Mouse (Mus musculus) kidney, embryonic 14.5 days (tissue): Measurements from ENCODE around the gene Hjurp. TPM values are rescaled to one million over a fixed set of nuclear protein-coding genes. Genes with fewer than 3 reads are reported as not detected.
A peak's percentile ranks its signal among the peaks of the same experiment; 100 is the strongest.

ENCODE experiments used
- ATAC-seq: fragments of 200-750 bp; cut with Nextera tagmentation; 2 replicates; pipeline ENCODE4 v1.8.0; 2017; ENCODE audit warnings: moderate number of reproducible peaks, mild to moderate bottlenecking, moderate TSS enrichment, moderate library complexity; ENCODE audit not compliant: low FRiP score, low TSS enrichment
- H3K27ac ChIP-seq: fragments of 300-500 bp; sonication (generic); 2 replicates; pipeline ENCODE4 v1.5.1; 2014; ENCODE audit warnings: low read depth, mild to moderate bottlenecking, low read length, moderate library complexity, mixed read lengths
- H3K27me3 ChIP-seq: fragments of 300-500 bp; sonication (generic); 2 replicates; pipeline ENCODE4 v1.6.1; 2014; ENCODE audit warnings: mild to moderate bottlenecking, low read length; ENCODE audit not compliant: control insufficient read depth, insufficient read depth
- H3K36me3 ChIP-seq: fragments of 300-500 bp; sonication (generic); 2 replicates; pipeline ENCODE4 v1.6.1; 2014; ENCODE audit warnings: low read length, mixed read lengths; ENCODE audit not compliant: control insufficient read depth, insufficient read depth
- H3K4me1 ChIP-seq: fragments of 300-500 bp; sonication (generic); 2 replicates; pipeline ENCODE4 v1.6.1; 2014; ENCODE audit warnings: low read length, mixed read lengths; ENCODE audit not compliant: control insufficient read depth, insufficient read depth
- H3K4me2 ChIP-seq: fragments of 300-500 bp; sonication (generic); replicated peaks from 2 replicates; pipeline ENCODE4 v1.6.1; 2014; ENCODE audit warnings: low read depth, mild to moderate bottlenecking, low read length
- H3K4me3 ChIP-seq: fragments of 300-500 bp; sonication (generic); 2 replicates; pipeline ENCODE4 v1.5.1; 2014; ENCODE audit warnings: mild to moderate bottlenecking, low read length
- H3K9ac ChIP-seq: fragments of 300-500 bp; sonication (generic); 2 replicates; pipeline ENCODE4 v1.6.1; 2014; ENCODE audit warnings: low read depth, mild to moderate bottlenecking, low read length, moderate library complexity
- H3K9me3 ChIP-seq: fragments of 300-500 bp; sonication (generic); 2 replicates; pipeline ENCODE4 v1.6.1; 2016; ENCODE audit warnings: low read length; ENCODE audit not compliant: control insufficient read depth
- WGBS: fragments of 180-500 bp; shearing (Covaris S2); extraction: QIAGEN DNeasy Blood & Tissue Kit; methylation state at CpG from one replicate; pipeline ENCODE4 v1.1.7; 2014; 5-methylcytosine and 5-hydroxymethylcytosine counted together
- polyA plus RNA-seq: library from polyadenylated mRNA; unstranded; fragments of >200 nt; fragmentation: Nextera tagmentation; extraction: Ambion mirVana; gene quantifications from 2 replicates; pipeline ENCODE4 v1.2.1, GENCODE M21; 2014

The Hjurp gene
- polyA plus RNA-seq, 1 experiment from 2014 or later, result 175 TPM

- Histone ChIP-seq H3K36me3 (no peaks in the 10 kb centered on the region), H3K4me1 (no peaks in the 10 kb centered on the region), H3K9ac (no peak overlapping the region), H3K4me3 (no peak overlapping the region), H3K27me3 (no peaks in the 10 kb centered on the region), H3K27ac (no peak overlapping the region), H3K4me2 (no peak overlapping the region), H3K9me3 (peaks cover 49% of the 10 kb centered on the region)
- no peak for ATAC-seq
- WGBS, result 42% methylated on average over 4 of the region's 4 CpGs
Observed at GRCm38 (mm10) chr1:88289917-88290316, 12.5 kb upstream of the Hjurp start.

- Histone ChIP-seq H3K9ac (no peak overlapping the region), H3K4me1 (no peaks in the 10 kb centered on the region), H3K4me2 (no peak overlapping the region), H3K27me3 (no peaks in the 10 kb centered on the region), H3K4me3 (no peak overlapping the region), H3K36me3 (no peaks in the 10 kb centered on the region), H3K27ac (no peak overlapping the region), H3K9me3 (peaks cover 57% of the 10 kb centered on the region)
- 44% methylated on average over 2 of the region's 2 CpGs for WGBS
- no peak for ATAC-seq
Observed at GRCm38 (mm10) chr1:88289152-88289551, 11.7 kb upstream of the Hjurp start.

- Histone ChIP-seq H3K4me3 (no peak overlapping the region), H3K27ac (no peak overlapping the region), H3K4me2 (no peak overlapping the region), H3K9ac (no peak overlapping the region), H3K36me3 (no peaks in the 10 kb centered on the region), H3K9me3 (peaks cover 59% of the 10 kb centered on the region), H3K4me1 (no peaks in the 10 kb centered on the region), H3K27me3 (no peaks in the 10 kb centered on the region)
- ATAC-seq, result no peak
- 75% methylated on average over 3 of the region's 3 CpGs for WGBS
Observed at GRCm38 (mm10) chr1:88288789-88289127, 11.3 kb upstream of the Hjurp start.

DNA sequence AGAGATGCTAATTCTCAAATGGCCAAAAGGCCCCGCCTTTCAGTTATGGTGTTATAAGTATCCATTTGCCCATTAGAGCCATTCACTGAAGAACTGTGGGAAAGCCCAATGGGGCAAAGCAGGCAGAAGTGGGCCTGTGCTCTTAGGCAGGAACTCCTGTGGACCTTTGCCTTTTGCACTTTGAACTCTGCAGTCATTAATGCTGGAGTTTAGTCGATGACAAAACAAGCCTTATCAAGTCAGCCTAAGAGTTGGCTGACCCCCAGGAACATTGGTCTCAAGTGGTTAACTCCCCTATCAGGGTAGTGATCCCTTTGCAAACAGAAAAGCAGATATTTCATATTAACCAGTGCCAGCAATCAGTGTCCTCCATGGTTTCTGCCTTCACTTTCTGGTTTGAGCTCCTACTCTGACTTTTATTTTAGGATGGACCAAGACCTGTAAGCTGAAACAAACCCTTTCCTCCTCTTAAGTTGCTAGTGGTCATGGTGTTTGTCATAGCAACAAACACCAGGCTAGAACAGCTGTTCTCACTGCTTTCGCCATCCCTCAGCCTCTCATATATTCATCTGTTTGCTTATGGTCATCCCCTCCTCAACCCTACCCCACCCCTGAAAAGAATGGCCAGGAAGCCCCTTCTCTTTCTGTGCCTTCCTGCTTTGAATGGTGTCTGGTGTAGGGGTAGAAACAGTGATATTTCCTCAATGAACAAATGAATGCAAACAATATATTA is 10.8 kb upstream of the Hjurp start:
- H3K4me1 ChIP-seq, result no peaks in the 10 kb centered on the region
- no peak for ATAC-seq
- H3K27me3 ChIP-seq, result no peaks in the 10 kb centered on the region
- no peaks in the 10 kb centered on the region for H3K36me3 ChIP-seq
- H3K9ac ChIP-seq, result no peak overlapping the region
- peaks cover 64% of the 10 kb centered on the region for H3K9me3 ChIP-seq
- 45% methylated on average over 3 of the region's 3 CpGs for WGBS
- no peak overlapping the region for H3K4me3 ChIP-seq
- H3K4me2 ChIP-seq, result no peak overlapping the region
- H3K27ac ChIP-seq, result no peak overlapping the region

- H3K4me3 ChIP-seq, result no peak overlapping the region
- H3K4me2 ChIP-seq, result no peak overlapping the region
- no peak overlapping the region for H3K27ac ChIP-seq
- H3K36me3 ChIP-seq, result no peaks in the 10 kb centered on the region
- no peaks in the 10 kb centered on the region for H3K4me1 ChIP-seq
- 0 out of 2 replicates have a peak, but pooled peaks have one; percentile 6 for ATAC-seq
- H3K27me3 ChIP-seq, result no peaks in the 10 kb centered on the region
- peaks cover 66% of the 10 kb centered on the region for H3K9me3 ChIP-seq
- 40% methylated on average over 5 of the region's 5 CpGs for WGBS
- H3K9ac ChIP-seq, result no peak overlapping the region
Observed at GRCm38 (mm10) chr1:88287697-88287980, 10.2 kb upstream of the Hjurp start.

DNA sequence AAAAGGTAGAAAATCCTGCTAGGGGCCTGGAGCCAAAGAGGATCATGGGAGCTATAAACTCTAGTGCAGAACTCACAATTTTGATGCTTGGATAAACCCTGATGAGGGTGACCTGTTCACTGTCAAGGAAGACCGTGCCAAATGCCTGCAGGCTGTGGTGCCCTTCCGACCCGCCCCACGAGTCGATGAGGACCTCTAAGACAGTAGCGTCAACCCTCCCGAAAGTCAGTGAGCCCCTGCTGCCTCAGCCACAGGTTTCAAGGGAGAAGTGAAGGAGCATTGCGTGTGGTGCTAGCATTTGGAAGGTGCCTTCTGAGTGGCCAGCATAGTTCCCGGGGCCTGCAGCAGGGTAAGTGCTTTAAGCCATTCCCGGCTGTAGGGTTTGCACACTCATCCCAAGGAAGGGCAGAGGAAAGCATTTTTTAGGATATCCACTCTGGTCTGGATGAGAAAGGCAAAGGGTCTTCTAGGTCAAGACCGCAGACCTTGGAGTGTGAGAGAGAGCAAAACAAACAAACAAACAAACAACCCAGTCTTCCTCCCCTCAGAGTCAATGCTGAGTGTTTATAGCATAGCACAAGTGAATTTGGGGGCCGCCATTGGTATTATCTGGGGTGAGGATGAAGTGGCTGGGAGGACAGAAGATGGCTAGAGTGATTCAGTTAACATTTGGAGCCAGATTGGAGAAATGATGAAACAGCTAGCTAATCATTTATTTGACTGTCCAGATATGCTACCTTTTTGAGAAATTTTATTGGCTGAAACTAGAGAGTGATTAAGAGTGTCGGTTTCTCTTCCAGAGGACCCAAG is 9.7 kb upstream of the Hjurp start:
- Histone ChIP-seq H3K4me3 (no peak overlapping the region), H3K9ac (no peak overlapping the region), H3K36me3 (no peaks in the 10 kb centered on the region), H3K9me3 (peaks cover 65% of the 10 kb centered on the region), H3K4me1 (no peaks in the 10 kb centered on the region), H3K27me3 (no peaks in the 10 kb centered on the region), H3K4me2 (no peak overlapping the region), H3K27ac (no peak overlapping the region)
- ATAC-seq, result 0 out of 2 replicates have a peak, but pooled peaks have one; percentile 4
- 72% methylated on average over 13 of the region's 13 CpGs for WGBS

- H3K9me3 ChIP-seq, result peaks cover 57% of the 10 kb centered on the region
- 83% methylated on average over 15 of the region's 15 CpGs for WGBS
- no peak for ATAC-seq
- H3K9ac ChIP-seq, result no peak overlapping the region
- no peak overlapping the region for H3K4me3 ChIP-seq
- no peak overlapping the region for H3K27ac ChIP-seq
- H3K36me3 ChIP-seq, result no peaks in the 10 kb centered on the region
- no peaks in the 10 kb centered on the region for H3K27me3 ChIP-seq
- no peak overlapping the region for H3K4me2 ChIP-seq
- H3K4me1 ChIP-seq, result no peaks in the 10 kb centered on the region
Observed at GRCm38 (mm10) chr1:88286136-88286845, 8.9 kb upstream of the Hjurp start.

- no peak for ATAC-seq
- H3K4me2 ChIP-seq, result no peak overlapping the region
- no peak overlapping the region for H3K27ac ChIP-seq
- peaks cover 52% of the 10 kb centered on the region for H3K9me3 ChIP-seq
- H3K4me1 ChIP-seq, result no peaks in the 10 kb centered on the region
- H3K4me3 ChIP-seq, result no peak overlapping the region
- 71% methylated on average over 5 of the region's 5 CpGs for WGBS
- H3K36me3 ChIP-seq, result no peaks in the 10 kb centered on the region
- H3K9ac ChIP-seq, result no peak overlapping the region
- no peaks in the 10 kb centered on the region for H3K27me3 ChIP-seq
Observed at GRCm38 (mm10) chr1:88285652-88286051, 8.2 kb upstream of the Hjurp start.

DNA sequence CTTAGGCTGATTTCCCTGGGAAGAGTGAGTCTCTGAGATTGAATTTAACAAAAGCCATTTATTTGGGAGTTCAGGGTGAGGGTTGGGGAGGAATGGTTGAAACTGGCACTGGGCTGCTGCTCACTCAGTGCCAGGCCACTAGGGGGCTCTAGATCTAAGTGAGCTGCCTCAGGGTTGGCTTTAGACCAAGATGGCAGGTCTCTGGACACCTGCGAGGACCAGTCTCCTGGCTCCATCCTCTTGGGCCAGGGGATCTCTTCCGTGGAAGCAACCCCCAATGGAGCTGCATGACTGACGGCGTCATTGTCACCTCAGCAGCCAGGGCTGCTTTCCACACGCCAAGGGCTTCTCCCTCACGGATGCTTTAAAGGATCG is 7.5 kb upstream of the Hjurp start:
- Histone ChIP-seq H3K27me3 (no peaks in the 10 kb centered on the region), H3K4me1 (no peaks in the 10 kb centered on the region), H3K9ac (no peak overlapping the region), H3K4me3 (no peak overlapping the region), H3K36me3 (no peaks in the 10 kb centered on the region), H3K9me3 (peaks cover 45% of the 10 kb centered on the region), H3K4me2 (no peak overlapping the region), H3K27ac (no peak overlapping the region)
- no peak for ATAC-seq
- WGBS, result 62% methylated on average over 7 of the region's 7 CpGs
